Mouse (Mus musculus) liver, embryonic 14.5 days (tissue): ENCODE data around the gene Gm17662. TPM values are rescaled to one million over a fixed set of nuclear protein-coding genes. Genes with fewer than 3 reads are reported as not detected.
A peak's percentile ranks its signal among the peaks of the same experiment; 100 is the strongest.

ENCODE experiments used
- ATAC-seq: fragments of 200-750 bp; cut with Nextera tagmentation; 2 replicates; pipeline ENCODE4 v1.8.0; 2017; ENCODE audit warnings: moderate number of reproducible peaks, mild to moderate bottlenecking, moderate library complexity; ENCODE audit not compliant: insufficient read depth
- DNase-seq, 3 experiments: peaks; one replicate each; pipeline ENCODE4 v3.0.0-alpha.2; 2012 to 2013; ENCODE audit warnings: low read depth in 3 of 3, low spot score in 3 of 3
- H3K27ac ChIP-seq: fragments of 300-500 bp; sonication (generic); 2 replicates; pipeline ENCODE4 v1.5.1; 2014; ENCODE audit warnings: moderate library complexity, mild to moderate bottlenecking, control low read depth, inconsistent platforms
- H3K27me3 ChIP-seq: fragments of 300-500 bp; sonication (generic); 2 replicates; pipeline ENCODE4 v1.6.1; 2014; ENCODE audit warnings: mild to moderate bottlenecking, low read length, moderate library complexity; ENCODE audit not compliant: control insufficient read depth, insufficient read depth
- H3K36me3 ChIP-seq: fragments of 300-500 bp; sonication (generic); replicated peaks from 2 replicates; pipeline ENCODE4 v1.6.1; 2014; ENCODE audit warnings: low read depth; ENCODE audit not compliant: control insufficient read depth, insufficient read depth
- H3K4me1 ChIP-seq, 2 experiments: fragments of 200-500 bp in 1 of 2; fragments of 300-500 bp in 1 of 2; sonication (generic) in 1 of 2; replicated peaks; 2 replicates each; pipeline ENCODE4 v1.6.1; 2012 to 2014; ENCODE audit warnings: antibody characterized with exemption in 1 of 2, inconsistent platforms in 1 of 2, low read length in 1 of 2; ENCODE audit not compliant: control insufficient read depth in 2 of 2, insufficient read depth in 2 of 2
- H3K4me2 ChIP-seq: fragments of 300-500 bp; sonication (generic); 2 replicates; pipeline ENCODE4 v1.6.1; 2014; ENCODE audit warnings: low read depth, mild to moderate bottlenecking, control low read depth, moderate library complexity
- H3K4me3 ChIP-seq, 2 experiments: fragments of 200-500 bp in 1 of 2; fragments of 300-500 bp in 1 of 2; sonication (generic) in 1 of 2; 2 replicates each; pipeline ENCODE4 v1.5.1; 2012 to 2014; ENCODE audit warnings: low read depth in 2 of 2, low read length in 2 of 2, mild to moderate bottlenecking in 2 of 2, control low read depth in 1 of 2, inconsistent platforms in 1 of 2, moderate library complexity in 1 of 2; ENCODE audit not compliant: insufficient read depth in 1 of 2
- H3K9ac ChIP-seq: fragments of 300-500 bp; sonication (generic); replicated peaks from 2 replicates; pipeline ENCODE4 v1.6.1; 2014; ENCODE audit warnings: mild to moderate bottlenecking, control low read depth, moderate library complexity
- H3K9me3 ChIP-seq: fragments of 300-500 bp; sonication (generic); 2 replicates; pipeline ENCODE4 v1.6.1; 2016; ENCODE audit warnings: low read length, mixed read lengths; ENCODE audit not compliant: control insufficient read depth
- CTCF ChIP-seq: IDR thresholded peaks from 2 replicates; pipeline ENCODE4 v1.5.1; 2016; ENCODE audit warnings: antibody characterized with exemption, low read depth, control low read depth
- EP300 ChIP-seq: IDR thresholded peaks from 2 replicates; pipeline ENCODE4 v1.6.1; 2016; ENCODE audit warnings: antibody characterized with exemption, low read depth
- WGBS: fragments of 180-500 bp; shearing (Covaris S2); extraction: QIAGEN DNeasy Blood & Tissue Kit; methylation state at CpG from one replicate; pipeline ENCODE4 v1.1.7; 2014; ENCODE audit not compliant: insufficient replicate concordance; 5-methylcytosine and 5-hydroxymethylcytosine counted together
- polyA plus RNA-seq, 2 experiments: library from polyadenylated mRNA; depleted of rRNA in 1 of 2; stranded (reverse) in 1 of 2; unstranded in 1 of 2; fragments of >200 nt; fragmentation: Nextera tagmentation in 1 of 2; extraction: Ambion mirVana in 1 of 2; gene quantifications; 2 replicates each; pipeline versions ENCODE4 v1.2.1 to v1.2.3; 2012 to 2014

The Gm17662 gene
- polyA plus RNA-seq (2012; rRNA removed): not detected in 2 replicates
- not detected in 2 replicates for polyA plus RNA-seq (2014; fragmentation: Nextera tagmentation; extraction: Ambion mirVana)

DNA sequence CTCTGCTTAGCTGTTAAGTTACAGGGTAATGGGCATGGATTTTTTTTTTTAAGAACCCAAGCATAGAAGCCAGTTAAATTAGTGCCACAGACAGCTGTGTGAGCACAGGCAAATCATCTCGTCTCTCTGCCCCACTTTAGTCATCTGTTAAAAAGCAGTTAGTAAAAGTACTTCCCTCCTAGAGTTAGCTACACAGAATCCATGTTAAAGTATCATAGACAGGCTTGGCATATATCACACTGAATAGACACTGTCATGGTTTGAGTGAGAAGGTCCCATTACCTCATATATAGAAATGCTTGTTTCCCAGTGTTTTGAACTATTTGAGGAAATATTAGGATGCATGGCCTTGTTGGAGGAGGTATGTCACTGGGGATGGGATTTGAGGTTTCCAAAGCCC is at the start of gene Gm17662:
Gene Gm17662 (plus strand): TSS at position 301 of the 400 bp plus-strand sequence.
- H3K4me2 ChIP-seq: no peak within 1 kb of the TSS
- ATAC-seq: no peak
- WGBS: 21% methylated on average over 1 of the region's 1 CpGs

DNA sequence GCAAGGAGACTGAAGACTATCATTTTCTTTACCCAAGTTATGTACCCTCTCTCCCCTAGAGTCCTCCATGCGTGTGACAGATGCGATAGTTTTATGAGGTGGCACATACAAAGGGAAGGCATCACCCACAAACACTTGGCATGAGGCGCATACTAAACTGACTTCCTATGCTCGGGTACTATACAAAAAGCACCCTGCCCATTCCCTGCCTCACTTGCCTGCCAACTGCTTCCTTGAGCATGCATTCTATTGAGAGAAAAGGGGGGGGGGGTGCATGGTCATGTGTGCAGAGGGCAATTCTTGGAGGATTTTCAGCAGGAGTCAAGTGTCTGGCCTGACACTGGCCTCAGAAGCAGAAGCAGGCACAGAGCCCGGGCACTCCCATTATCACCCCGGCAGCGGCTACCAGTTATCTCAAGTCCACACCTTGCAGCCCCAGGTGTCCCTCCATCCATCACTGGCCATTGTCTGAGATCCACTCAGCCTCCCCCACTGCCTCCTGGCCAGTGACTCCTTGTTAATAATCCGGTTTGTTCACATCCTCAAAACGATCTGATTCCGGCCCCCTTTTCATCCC is 46.3 kb upstream of the Gm17662 start:
- no peak for TF ChIP-seq EP300
- H3K4me3 ChIP-seq: no peak overlapping the region
- no peak for ATAC-seq
- no peak overlapping the region for H3K27ac ChIP-seq
- 59% methylated on average over 10 of the region's 10 CpGs for WGBS
- H3K36me3 ChIP-seq: no peaks in the 10 kb centered on the region
- no peak for DNase-seq
- H3K4me2 ChIP-seq: no peak overlapping the region
- no peaks in the 10 kb centered on the region for H3K4me1 ChIP-seq
- no peak overlapping the region for H3K9ac ChIP-seq
- H3K9me3 ChIP-seq: no peaks in the 10 kb centered on the region
- H3K27me3 ChIP-seq: no peaks in the 10 kb centered on the region

More for the DNA sequence above, at the start of gene Gm17662:
- Histone ChIP-seq H3K4me3 (no peak within 1 kb of the TSS), H3K9me3 (no peaks in the 10 kb centered on the region), H3K27ac (no peak within 1 kb of the TSS), H3K27me3 (no peaks in the 10 kb centered on the region), H3K9ac (no peak within 1 kb of the TSS), H3K36me3 (no peaks in the 10 kb centered on the region), H3K4me1 (no peaks in the 10 kb centered on the region)
- DNase-seq: no peak
- no peak for TF ChIP-seq EP300
- no peak for TF ChIP-seq CTCF

DNA sequence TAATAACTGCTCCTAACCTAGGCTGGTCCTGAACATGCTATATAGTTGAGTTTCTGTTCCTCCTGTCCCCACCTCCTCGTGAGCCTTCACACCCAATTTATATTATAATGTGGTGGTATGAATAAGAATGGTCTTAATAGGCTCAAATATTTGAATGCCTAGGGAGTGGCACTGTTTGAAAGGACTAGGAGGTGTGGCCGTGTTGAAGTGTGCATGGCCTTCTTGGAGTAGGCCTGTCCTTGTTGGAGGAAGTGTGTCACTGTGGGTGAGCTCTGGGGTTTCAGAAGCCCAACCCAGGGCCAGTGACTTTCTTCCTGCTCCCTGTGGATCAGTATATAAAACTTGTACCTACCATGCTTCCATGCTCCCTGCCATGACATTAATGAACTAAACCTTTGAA is 43.5 kb upstream of the Gm17662 start:
- H3K27ac ChIP-seq: no peak overlapping the region
- no peak for ATAC-seq
- no peaks in the 10 kb centered on the region for H3K36me3 ChIP-seq
- peaks cover 0 to 2% of the 10 kb centered on the region in 2 experiments; a peak in 1 of 4 replicates for H3K4me1 ChIP-seq
- H3K9me3 ChIP-seq: no peaks in the 10 kb centered on the region
- no peaks in the 10 kb centered on the region for H3K27me3 ChIP-seq
- no peak overlapping the region for H3K4me3 ChIP-seq
- TF ChIP-seq CTCF (no peak), EP300 (no peak)
- no peak overlapping the region for H3K9ac ChIP-seq
- DNase-seq: no peak
- WGBS: 51% methylated on average over 2 of the region's 2 CpGs
- H3K4me2 ChIP-seq: no peak overlapping the region

DNA sequence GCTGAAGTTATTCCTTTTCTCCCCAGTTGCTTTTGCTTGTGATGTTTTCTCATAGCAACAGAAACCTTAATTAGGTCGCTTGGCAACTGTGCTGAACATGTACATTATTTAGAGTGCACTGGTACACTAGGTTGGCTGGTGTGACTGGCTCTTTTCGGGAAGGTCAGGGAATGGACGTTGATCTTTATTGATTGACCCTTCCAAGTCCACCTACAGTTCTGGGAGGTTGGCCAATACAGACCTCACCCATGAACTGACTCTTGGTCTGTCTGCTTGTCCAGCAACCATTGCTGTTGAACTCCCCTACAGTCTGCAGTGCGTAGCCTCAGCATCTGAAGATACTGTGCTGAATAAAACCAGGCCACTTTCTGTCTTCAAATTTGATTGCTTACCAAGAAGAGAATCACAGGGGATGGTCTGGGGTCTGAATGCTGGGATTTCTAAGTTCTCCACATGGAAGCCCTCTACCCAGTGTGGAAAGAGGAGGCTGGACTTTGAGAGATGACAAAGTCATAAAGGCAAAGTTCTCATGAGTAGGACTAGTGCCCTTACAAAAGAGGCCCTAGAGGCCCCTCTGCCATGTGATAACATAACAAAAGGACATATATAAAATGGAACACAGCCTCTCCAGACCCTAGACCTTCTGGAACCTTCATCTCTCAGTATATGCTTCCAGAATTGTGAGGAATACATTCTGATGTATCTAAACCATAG is 40.5 kb upstream of the Gm17662 start:
- H3K36me3 ChIP-seq: no peaks in the 10 kb centered on the region
- WGBS: 43% methylated on average over 4 of the region's 4 CpGs
- peaks cover 0 to 2% of the 10 kb centered on the region in 2 experiments; a peak in 1 of 4 replicates for H3K4me1 ChIP-seq
- no peaks in the 10 kb centered on the region for H3K27me3 ChIP-seq
- no peak overlapping the region for H3K9ac ChIP-seq
- H3K4me3 ChIP-seq: no peak overlapping the region
- no peak for TF ChIP-seq CTCF
- no peak for TF ChIP-seq EP300
- H3K4me2 ChIP-seq: no peak overlapping the region
- DNase-seq: peak; percentile 20 to 28 (median 22)
- ATAC-seq: peak; percentile 75
- H3K27ac ChIP-seq: no peak overlapping the region
- no peaks in the 10 kb centered on the region for H3K9me3 ChIP-seq

DNA sequence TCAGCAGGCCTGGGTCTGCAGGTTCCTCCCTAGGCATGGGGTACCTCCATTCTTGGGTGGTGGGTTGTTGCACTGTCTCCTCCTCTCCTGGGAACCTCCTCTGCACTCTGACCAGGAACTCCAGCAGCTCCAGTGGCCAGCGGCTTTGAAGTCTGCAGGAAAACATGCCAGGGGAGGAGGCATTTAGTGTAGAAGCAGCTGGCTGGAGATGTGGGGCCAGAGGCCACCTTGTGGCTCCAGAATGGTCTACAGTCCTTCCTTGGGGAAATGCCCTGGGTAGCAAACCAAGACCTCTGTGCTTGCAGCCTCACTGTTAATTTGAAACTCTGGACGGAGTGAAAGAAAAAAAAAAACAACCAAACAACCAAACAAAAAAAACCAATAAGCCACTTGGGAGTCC is 39.6 kb upstream of the Gm17662 start:
- no peak for ATAC-seq
- H3K27ac ChIP-seq: no peak overlapping the region
- H3K27me3 ChIP-seq: no peaks in the 10 kb centered on the region
- TF ChIP-seq EP300 (no peak), CTCF (no peak)
- H3K36me3 ChIP-seq: no peaks in the 10 kb centered on the region
- H3K9ac ChIP-seq: no peak overlapping the region
- peaks cover 0 to 2% of the 10 kb centered on the region in 2 experiments; a peak in 1 of 4 replicates for H3K4me1 ChIP-seq
- WGBS: 37% methylated on average over 2 of the region's 2 CpGs
- H3K9me3 ChIP-seq: no peaks in the 10 kb centered on the region
- no peak overlapping the region for H3K4me3 ChIP-seq
- no peak for DNase-seq
- H3K4me2 ChIP-seq: no peak overlapping the region
